Mouse (Mus musculus) spleen, postnatal 4 days (tissue): ENCODE results near the gene Ythdf2.

Source experiments
- DNase-seq, 2 experiments: peaks; one replicate each; pipeline ENCODE4 v3.0.0; 2022; ENCODE audit warnings: low spot score in 2 of 2

Gene Ythdf2

DNA sequence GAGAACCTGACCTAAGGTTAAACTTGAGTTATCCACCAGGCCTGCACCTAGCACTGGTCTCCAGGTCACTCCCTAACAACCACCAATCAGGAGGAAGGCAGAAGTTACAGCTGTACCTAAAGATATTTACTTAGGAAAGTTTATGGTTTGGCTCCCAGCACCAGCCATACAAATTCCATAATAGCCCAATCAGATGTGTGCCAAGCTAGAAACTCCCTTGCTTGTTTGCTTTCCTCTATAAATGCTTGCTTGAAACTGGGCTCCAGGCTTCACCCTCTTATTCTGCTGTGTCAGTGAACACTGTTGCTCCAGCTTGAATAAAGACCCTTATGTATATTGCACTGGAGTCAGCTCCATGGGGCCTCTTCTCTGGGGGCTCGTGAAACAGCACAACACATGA is 60.4 kb downstream of the Ythdf2 start:
- DNase-seq: no peak

DNA sequence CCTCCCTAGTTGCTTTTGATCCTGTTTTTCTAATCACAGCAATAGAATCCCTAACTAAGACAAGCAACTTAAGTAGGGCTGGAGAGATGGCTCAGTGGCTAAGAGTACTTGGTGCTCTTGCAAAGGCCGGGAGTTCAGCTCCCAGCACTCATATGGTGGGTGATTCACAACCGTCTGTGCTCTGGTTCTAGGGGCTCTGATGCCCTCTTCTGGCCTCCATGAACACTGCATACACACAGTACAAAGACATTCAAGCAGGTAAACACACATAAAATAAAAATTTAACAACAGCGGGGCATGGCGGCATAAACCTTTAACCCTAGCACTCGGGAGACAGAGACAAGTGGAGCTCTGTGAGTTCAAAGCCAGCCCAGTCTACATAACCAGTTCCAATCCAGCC is 65.9 kb downstream of the Ythdf2 start:
- DNase-seq: no peak

DNA sequence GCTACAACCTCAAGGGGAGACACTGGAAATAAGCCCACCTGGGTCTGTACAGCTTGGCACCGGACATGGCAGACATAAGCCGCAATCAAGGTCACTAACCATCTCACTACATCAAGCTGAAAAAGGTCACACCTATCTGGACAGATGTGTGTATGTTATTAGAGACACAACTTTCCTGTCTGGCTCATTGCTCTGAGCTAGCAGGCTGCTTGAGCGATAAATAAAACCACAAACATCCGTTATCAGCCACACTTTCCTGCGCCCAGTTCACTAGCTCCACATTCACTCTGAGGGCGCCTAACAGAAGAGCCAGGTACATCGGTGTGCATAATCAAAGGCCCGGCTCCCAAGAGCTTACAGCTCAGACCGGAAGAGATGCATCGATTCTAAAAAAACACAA is 67.0 kb downstream of the Ythdf2 start:
- no peak for DNase-seq

DNA sequence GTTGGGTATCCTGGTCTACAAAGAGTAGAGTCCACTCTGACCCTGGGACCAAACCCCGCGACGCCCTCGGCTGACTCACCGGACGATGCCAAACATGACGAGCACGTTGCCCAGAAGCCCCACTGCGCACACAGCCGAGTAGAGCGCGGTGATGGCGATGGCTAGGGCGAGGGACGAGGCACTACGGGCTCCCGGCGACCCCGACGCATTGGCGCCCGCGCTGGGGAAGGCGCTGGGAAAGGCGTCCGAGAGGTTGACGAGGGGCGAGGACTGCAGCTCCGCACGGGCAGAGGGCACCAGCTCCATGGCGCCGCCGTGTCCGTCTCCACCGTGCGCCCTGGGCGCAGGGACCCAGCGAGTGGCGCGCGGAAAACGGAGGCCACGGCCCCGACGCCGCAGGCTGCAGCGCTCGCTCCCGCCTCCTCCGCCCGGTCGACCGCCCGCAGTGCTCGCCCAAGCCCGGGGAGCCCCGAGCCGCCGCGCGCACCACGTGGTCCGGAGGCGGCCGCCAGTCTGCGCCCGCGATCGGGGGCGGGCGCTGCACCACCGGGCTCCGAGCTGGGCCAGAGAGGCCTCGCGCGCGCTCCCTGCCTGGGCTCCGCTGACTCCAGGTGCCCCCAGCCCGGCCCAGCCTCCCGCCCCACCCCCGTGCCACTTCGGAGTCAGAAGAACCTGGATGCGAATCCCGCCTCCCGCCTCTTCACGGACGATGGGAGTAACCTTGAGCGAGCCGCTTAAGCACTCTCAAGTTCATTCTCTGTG is 67.8 kb downstream of the Ythdf2 start, which contains the start of gene Oprd1:
Gene Oprd1, minus strand, starts transcription at position 407 of the 762 bp plus-strand sequence.
- no peak for DNase-seq

DNA sequence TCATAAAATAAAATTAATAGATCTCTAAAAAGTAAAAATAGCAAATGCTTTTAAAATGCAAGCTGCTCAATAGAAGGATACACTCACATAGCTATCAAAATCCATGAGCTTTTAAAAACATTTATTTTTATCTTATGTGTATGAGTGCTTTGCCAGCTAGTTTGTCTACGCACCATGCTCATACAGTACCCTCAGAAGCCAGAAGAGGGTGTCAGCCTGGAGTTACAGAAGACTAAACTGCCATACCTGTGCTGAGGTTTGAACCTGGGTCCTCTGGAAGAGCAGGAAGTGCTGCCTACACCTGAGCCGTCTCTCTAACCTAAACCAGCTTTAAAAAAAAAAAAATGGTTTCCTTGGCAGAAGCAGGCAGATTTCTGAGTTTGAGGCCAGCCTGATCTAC is 73.5 kb downstream of the Ythdf2 start:
- no peak for DNase-seq

DNA sequence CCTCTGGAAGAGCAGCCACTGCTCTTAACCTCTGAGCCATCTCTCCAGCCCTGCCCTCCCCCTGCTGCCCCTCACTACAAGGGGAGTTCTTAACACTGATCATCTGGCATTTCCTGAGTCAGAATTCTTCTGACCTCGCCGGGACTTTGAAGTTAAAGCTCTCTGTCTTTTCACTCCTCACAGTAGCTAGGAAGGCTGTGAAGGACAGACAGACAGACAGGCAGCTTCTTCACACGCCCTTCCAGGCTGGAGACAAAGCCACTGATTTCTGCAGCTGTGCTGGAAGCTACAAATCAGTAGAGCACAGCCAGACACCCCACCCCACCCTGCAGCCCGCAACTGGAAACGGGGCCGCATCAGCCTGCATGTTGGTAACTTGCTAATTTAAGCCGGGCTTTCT is 75.1 kb downstream of the Ythdf2 start:
- no peak for DNase-seq
